Mouse (Mus musculus) liver, embryonic 13.5 days (tissue): ENCODE results near the gene Obscn. TPM values are rescaled to one million over a fixed set of nuclear protein-coding genes. Genes with fewer than 3 reads are reported as not detected.

Experiments
- ATAC-seq: fragments of 200-750 bp; cut with Nextera tagmentation; 2 replicates; pipeline ENCODE4 v1.8.0; 2017; ENCODE audit warnings: low read depth, mild to moderate bottlenecking, moderate number of reproducible peaks, moderate library complexity
- DNase-seq: peaks from one replicate; pipeline ENCODE4 v3.0.0; 2022
- H3K27ac ChIP-seq: fragments of 300-500 bp; sonication (generic); 2 replicates; pipeline ENCODE4 v1.5.1; 2015; ENCODE audit warnings: moderate library complexity, mild to moderate bottlenecking, inconsistent platforms
- H3K27me3 ChIP-seq: fragments of 300-500 bp; sonication (generic); 2 replicates; pipeline ENCODE4 v1.6.1; 2015; ENCODE audit warnings: mild to moderate bottlenecking, inconsistent platforms
- H3K36me3 ChIP-seq: fragments of 300-500 bp; sonication (generic); 2 replicates; pipeline ENCODE4 v1.6.1; 2015; ENCODE audit warnings: mild to moderate bottlenecking, inconsistent platforms
- H3K4me1 ChIP-seq: fragments of 300-500 bp; sonication (generic); replicated peaks from 2 replicates; pipeline ENCODE4 v1.6.1; 2015; ENCODE audit warnings: inconsistent platforms
- H3K4me2 ChIP-seq: fragments of 300-500 bp; sonication (generic); 2 replicates; pipeline ENCODE4 v1.6.1; 2015; ENCODE audit warnings: inconsistent platforms, mild to moderate bottlenecking, moderate library complexity
- H3K4me3 ChIP-seq: fragments of 300-500 bp; sonication (generic); replicated peaks from 2 replicates; pipeline ENCODE4 v1.5.1; 2015; ENCODE audit warnings: mild to moderate bottlenecking, inconsistent platforms
- H3K9ac ChIP-seq: fragments of 300-500 bp; sonication (generic); 2 replicates; pipeline ENCODE4 v1.6.1; 2015; ENCODE audit warnings: mild to moderate bottlenecking, inconsistent platforms
- H3K9me3 ChIP-seq: fragments of 300-500 bp; sonication (generic); replicated peaks from 2 replicates; pipeline ENCODE4 v1.6.1; 2016; ENCODE audit warnings: inconsistent platforms
- WGBS: fragments of 180-500 bp; shearing (Covaris S2); methylation state at CpG from one replicate; pipeline ENCODE4 v1.1.7; 2015; ENCODE audit not compliant: insufficient replicate concordance; 5-methylcytosine and 5-hydroxymethylcytosine counted together
- polyA plus RNA-seq: library from polyadenylated mRNA; unstranded; fragments of >200 nt; fragmentation: Nextera tagmentation; extraction: Ambion mirVana; gene quantifications from 2 replicates; pipeline ENCODE4 v1.2.1, GENCODE M21; 2015

The Obscn gene
- polyA plus RNA-seq, 1 experiment from 2014 or later, result 0.23 TPM

- Histone ChIP-seq H3K27ac (no peak overlapping the region), H3K9ac (no peak overlapping the region), H3K9me3 (0 out of 2 replicates have a peak, but pooled peaks cover 3% of the 10 kb centered on the region), H3K4me2 (no peak overlapping the region), H3K4me1 (no peaks in the 10 kb centered on the region), H3K27me3 (no peaks in the 10 kb centered on the region), H3K36me3 (no peaks in the 10 kb centered on the region), H3K4me3 (no peak overlapping the region)
- DNase-seq (peak; percentile 27), ATAC-seq (no peak)
- WGBS, result 10% methylated on average over 2 of the region's 2 CpGs
Observed at GRCm38 (mm10) chr11:59098339-59098738, 37.9 kb downstream of the Obscn start.

GRCm38 (mm10) chr11:59097770-59098169 lies 38.4 kb downstream of the Obscn start:
- Histone ChIP-seq H3K27me3 (no peaks in the 10 kb centered on the region), H3K36me3 (no peaks in the 10 kb centered on the region), H3K4me1 (no peaks in the 10 kb centered on the region), H3K4me2 (no peak overlapping the region), H3K9ac (no peak overlapping the region), H3K27ac (no peak overlapping the region), H3K9me3 (0 out of 2 replicates have a peak, but pooled peaks cover 3% of the 10 kb centered on the region), H3K4me3 (no peak overlapping the region)
- 56% methylated on average over 5 of the region's 5 CpGs for WGBS
- DNase-seq (no peak), ATAC-seq (no peak)

DNA sequence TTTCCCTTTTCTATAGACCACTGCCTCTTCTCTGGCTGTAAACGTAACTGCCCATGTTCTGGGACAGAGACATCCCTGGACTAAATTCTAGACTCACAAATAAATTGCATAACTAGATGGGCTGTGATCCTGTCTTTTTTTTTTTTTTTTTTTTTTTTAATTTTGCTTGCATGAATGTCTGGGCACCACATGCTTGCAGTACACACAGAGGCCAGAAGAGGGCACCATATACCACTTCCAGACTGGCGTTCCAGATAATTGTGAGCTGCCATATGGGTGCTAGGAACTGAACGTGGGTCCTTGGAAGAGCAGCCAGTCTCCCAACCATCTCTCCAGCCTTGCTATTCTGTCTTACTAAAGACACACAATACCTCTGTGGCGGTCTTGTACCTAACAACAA lies 42.0 kb downstream of the Obscn start:
- DNase-seq, result no peak
- Histone ChIP-seq H3K36me3 (no peaks in the 10 kb centered on the region), H3K4me1 (no peaks in the 10 kb centered on the region), H3K27ac (no peak overlapping the region), H3K4me2 (no peak overlapping the region), H3K27me3 (no peaks in the 10 kb centered on the region), H3K9me3 (0 out of 2 replicates have a peak, but pooled peaks cover 3% of the 10 kb centered on the region), H3K9ac (no peak overlapping the region), H3K4me3 (no peak overlapping the region)
- WGBS, result 51% methylated on average over 4 of the region's 4 CpGs
- ATAC-seq, result no peak

DNA sequence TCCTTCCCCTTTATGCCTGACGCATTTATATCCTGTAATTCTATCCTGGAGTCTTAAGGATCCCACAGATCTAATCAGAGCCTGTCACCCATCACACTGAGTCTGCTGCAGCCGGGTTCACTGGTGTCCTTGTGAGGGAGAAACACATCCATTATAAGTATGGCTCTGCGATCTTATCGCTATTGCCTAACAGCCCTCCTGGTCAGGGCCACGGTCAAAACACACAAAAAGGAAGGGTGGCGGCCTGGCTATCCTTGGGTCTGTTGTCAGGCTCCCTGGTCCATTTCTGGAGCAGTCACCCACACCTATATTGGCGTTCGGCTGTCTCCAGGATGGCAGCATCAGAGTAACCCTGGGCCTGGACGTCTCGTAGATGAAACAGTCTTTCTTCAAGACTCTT lies 48.6 kb downstream of the Obscn start:
- no peaks in the 10 kb centered on the region for H3K27me3 ChIP-seq
- 75% methylated on average over 10 of the region's 10 CpGs for WGBS
- no peaks in the 10 kb centered on the region for H3K36me3 ChIP-seq
- H3K27ac ChIP-seq, result no peak overlapping the region
- no peaks in the 10 kb centered on the region; the same call in 1 of the 2 replicates for H3K4me1 ChIP-seq
- H3K4me2 ChIP-seq, result no peak overlapping the region
- H3K4me3 ChIP-seq, result no peak overlapping the region
- no peak overlapping the region for H3K9ac ChIP-seq
- no peaks in the 10 kb centered on the region for H3K9me3 ChIP-seq
- ATAC-seq (no peak), DNase-seq (no peak)

GRCm38 (mm10) chr11:59085200-59085599 lies 51.0 kb downstream of the Obscn start:
- H3K4me3 ChIP-seq, result no peak overlapping the region
- no peaks in the 10 kb centered on the region for H3K27me3 ChIP-seq
- no peak overlapping the region for H3K27ac ChIP-seq
- no peak overlapping the region for H3K4me2 ChIP-seq
- H3K9me3 ChIP-seq, result no peaks in the 10 kb centered on the region
- H3K4me1 ChIP-seq, result no peaks in the 10 kb centered on the region; the same call in 1 of the 2 replicates
- WGBS, result 60% methylated on average over 6 of the region's 6 CpGs
- no peak overlapping the region for H3K9ac ChIP-seq
- ATAC-seq (no peak), DNase-seq (no peak)
- no peaks in the 10 kb centered on the region for H3K36me3 ChIP-seq

DNA sequence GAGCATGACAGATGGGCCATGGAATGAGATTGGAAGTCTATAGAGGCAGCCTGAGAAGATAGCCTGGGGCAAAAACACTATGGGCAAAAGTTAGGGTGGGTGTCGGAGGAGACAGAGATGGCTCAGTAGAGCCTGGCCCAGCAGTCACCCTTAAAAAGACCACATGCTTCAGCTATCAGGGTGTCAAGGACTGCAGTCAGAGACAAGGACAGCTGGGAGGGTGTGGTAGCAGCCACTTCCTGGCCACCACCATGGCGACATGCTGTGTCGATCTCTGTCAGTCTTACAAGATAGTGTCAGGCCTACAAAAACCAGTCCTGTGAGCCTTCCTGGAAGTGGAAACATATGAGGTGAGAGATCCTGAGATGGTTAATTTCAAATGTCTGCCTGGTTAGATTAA lies 53.1 kb downstream of the Obscn start:
- no peak overlapping the region for H3K4me2 ChIP-seq
- ATAC-seq (peak; percentile 50; the same call in 1 of the 2 replicates), DNase-seq (peak; percentile 13)
- WGBS, result 19% methylated on average over 3 of the region's 3 CpGs
- H3K36me3 ChIP-seq, result no peaks in the 10 kb centered on the region
- no peak overlapping the region for H3K27ac ChIP-seq
- H3K27me3 ChIP-seq, result no peaks in the 10 kb centered on the region
- H3K4me1 ChIP-seq, result no peaks in the 10 kb centered on the region; the same call in 1 of the 2 replicates
- H3K9me3 ChIP-seq, result no peaks in the 10 kb centered on the region
- no peak overlapping the region for H3K9ac ChIP-seq
- H3K4me3 ChIP-seq, result no peak overlapping the region

- ATAC-seq (no peak), DNase-seq (no peak)
- Histone ChIP-seq H3K36me3 (no peaks in the 10 kb centered on the region), H3K9me3 (no peaks in the 10 kb centered on the region), H3K4me2 (no peak overlapping the region), H3K27ac (no peak overlapping the region), H3K9ac (no peak overlapping the region), H3K4me3 (no peak overlapping the region), H3K27me3 (no peaks in the 10 kb centered on the region), H3K4me1 (no peaks in the 10 kb centered on the region; the same call in 1 of the 2 replicates)
- WGBS, result 78% methylated on average over 11 of the region's 11 CpGs
Observed at GRCm38 (mm10) chr11:59078311-59078710, 57.9 kb downstream of the Obscn start.

DNA sequence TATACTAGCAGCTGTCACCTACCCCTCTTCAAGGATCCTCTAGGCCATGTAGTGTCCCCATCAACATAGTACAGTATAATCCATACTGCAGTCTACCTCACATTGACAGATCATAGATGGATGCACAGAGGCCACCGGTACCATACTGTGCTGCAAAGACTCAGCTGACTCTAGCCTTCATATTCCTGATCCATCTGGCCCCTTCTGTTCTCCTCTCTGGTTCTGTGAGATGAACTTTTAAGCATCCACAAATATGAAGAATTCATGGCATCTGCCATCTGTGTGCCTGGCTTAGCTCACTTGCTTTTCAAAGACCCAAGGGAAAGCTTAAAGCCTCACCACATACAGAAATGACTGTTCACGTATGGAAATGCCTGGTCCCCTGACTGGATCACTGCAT lies 65.9 kb downstream of the Obscn start:
- H3K9me3 ChIP-seq, result no peaks in the 10 kb centered on the region
- H3K4me2 ChIP-seq, result no peak overlapping the region
- H3K27ac ChIP-seq, result no peak overlapping the region
- no peak overlapping the region for H3K4me3 ChIP-seq
- WGBS, result 71% methylated on average over 2 of the region's 2 CpGs
- no peak for DNase-seq
- ATAC-seq, result no peak
- H3K36me3 ChIP-seq, result no peaks in the 10 kb centered on the region
- peaks cover 3% of the 10 kb centered on the region; the same call in 1 of the 2 replicates for H3K27me3 ChIP-seq
- H3K9ac ChIP-seq, result no peak overlapping the region
- no peaks in the 10 kb centered on the region for H3K4me1 ChIP-seq

DNA sequence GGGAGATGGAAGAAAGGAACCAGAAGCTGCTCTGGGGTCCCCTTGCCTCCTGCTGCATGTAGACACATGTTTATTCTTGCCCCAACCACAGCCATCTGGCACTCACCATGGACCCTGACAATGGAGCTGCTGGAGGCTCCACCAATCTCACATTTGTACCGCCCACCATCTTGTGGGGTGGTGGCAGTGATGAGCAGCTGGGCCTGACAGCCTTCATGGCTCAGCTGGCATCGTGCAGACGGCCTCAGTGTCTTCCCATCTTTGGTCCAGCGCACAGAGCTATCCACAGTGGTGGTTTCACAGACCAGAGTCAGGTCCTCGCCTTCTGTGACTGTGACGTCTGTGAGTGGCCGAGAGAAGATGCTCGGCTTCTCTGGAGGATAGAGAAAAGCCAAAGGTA lies 67.3 kb downstream of the Obscn start:
- DNase-seq, result no peak
- ATAC-seq, result no peak
- Histone ChIP-seq H3K9ac (no peak overlapping the region), H3K27me3 (peaks cover 3% of the 10 kb centered on the region; the same call in 1 of the 2 replicates), H3K27ac (no peak overlapping the region), H3K36me3 (no peaks in the 10 kb centered on the region), H3K4me1 (no peaks in the 10 kb centered on the region), H3K4me2 (no peak overlapping the region), H3K4me3 (no peak overlapping the region), H3K9me3 (no peaks in the 10 kb centered on the region)
- 71% methylated on average over 8 of the region's 8 CpGs for WGBS

DNA sequence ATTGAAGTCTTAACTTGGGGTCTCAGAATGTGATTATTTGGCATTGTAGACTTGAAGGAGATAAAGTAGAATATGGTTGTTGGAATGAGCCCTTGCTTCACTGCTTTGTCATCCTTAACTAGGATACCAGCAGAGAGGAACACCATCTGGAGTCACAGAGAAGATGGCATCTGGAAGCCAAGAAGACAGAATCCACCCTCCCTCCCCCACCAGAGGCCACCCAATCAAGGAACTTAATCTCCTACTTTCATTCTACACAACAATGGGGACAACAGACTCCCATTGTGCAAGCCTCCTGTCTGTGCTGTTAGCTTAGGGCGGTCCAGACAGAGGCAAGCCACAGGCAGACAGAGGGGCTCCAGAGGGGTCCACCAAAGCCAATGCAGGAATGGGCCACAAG lies 67.8 kb downstream of the Obscn start:
- Histone ChIP-seq H3K4me2 (no peak overlapping the region), H3K36me3 (no peaks in the 10 kb centered on the region), H3K4me3 (no peak overlapping the region), H3K9ac (no peak overlapping the region), H3K27ac (no peak overlapping the region), H3K9me3 (no peaks in the 10 kb centered on the region), H3K27me3 (peaks cover 3% of the 10 kb centered on the region; the same call in 1 of the 2 replicates), H3K4me1 (no peaks in the 10 kb centered on the region)
- ATAC-seq (no peak), DNase-seq (no peak)
- WGBS, result 63% methylated on average over 1 of the region's 1 CpGs

DNA sequence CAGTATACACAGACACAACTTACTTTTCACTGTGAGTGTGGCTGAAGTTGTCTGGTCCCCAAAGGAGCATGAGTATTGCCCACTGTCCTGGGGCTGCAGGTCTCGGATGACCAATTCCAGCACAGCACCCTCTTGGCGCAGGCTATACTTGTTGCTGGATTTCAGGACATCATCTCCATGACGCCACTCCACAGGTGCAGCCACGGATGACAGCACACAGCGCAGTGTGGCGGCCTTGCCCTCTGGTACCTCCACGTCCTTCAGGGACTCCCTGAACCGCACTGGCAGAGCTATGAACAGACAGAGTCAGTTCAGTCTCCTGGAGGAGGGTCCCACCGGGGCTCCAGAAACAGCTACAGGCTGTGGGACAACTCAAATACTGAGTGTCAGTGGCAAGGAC lies 68.3 kb downstream of the Obscn start:
- no peak overlapping the region for H3K9ac ChIP-seq
- ATAC-seq (no peak), DNase-seq (no peak)
- H3K36me3 ChIP-seq, result no peaks in the 10 kb centered on the region
- H3K4me3 ChIP-seq, result no peak overlapping the region
- 65% methylated on average over 9 of the region's 9 CpGs for WGBS
- H3K27ac ChIP-seq, result no peak overlapping the region
- no peaks in the 10 kb centered on the region for H3K4me1 ChIP-seq
- H3K4me2 ChIP-seq, result no peak overlapping the region
- peaks cover 3% of the 10 kb centered on the region; the same call in 1 of the 2 replicates for H3K27me3 ChIP-seq
- H3K9me3 ChIP-seq, result no peaks in the 10 kb centered on the region

- Histone ChIP-seq H3K27ac (no peak overlapping the region), H3K9ac (no peak overlapping the region), H3K27me3 (no peaks in the 10 kb centered on the region), H3K9me3 (no peaks in the 10 kb centered on the region), H3K4me1 (no peaks in the 10 kb centered on the region), H3K36me3 (no peaks in the 10 kb centered on the region), H3K4me3 (no peak overlapping the region), H3K4me2 (no peak overlapping the region)
- 44% methylated on average over 3 of the region's 3 CpGs for WGBS
- DNase-seq (no peak), ATAC-seq (no peak)
Observed at GRCm38 (mm10) chr11:59058025-59058424, 78.2 kb downstream of the Obscn start.
